Mouse (Mus musculus) limb, embryonic 12.5 days (tissue): ENCODE measurements at regions not wholly inside any gene's neighbourhood (a gene's known extent, or its start where the extent isn't known, plus 50 kb on each side); places are given as distances from the start of the nearest gene placed in this dataset.

Experiments
- ATAC-seq: fragments of 200-750 bp; cut with Nextera tagmentation; 2 replicates; pipeline ENCODE4 v1.8.0; 2017; ENCODE audit warnings: low read depth, moderate TSS enrichment; ENCODE audit not compliant: insufficient number of reproducible peaks, insufficient read depth, low FRiP score, low TSS enrichment
- H3K27ac ChIP-seq: fragments of 300-500 bp; sonication (generic); 2 replicates; pipeline ENCODE4 v1.5.1; 2016; ENCODE audit warnings: mild to moderate bottlenecking, moderate library complexity
- H3K27me3 ChIP-seq: fragments of 300-500 bp; sonication (generic); 2 replicates; pipeline ENCODE4 v1.6.1; 2016; ENCODE audit warnings: mild to moderate bottlenecking, moderate library complexity
- H3K36me3 ChIP-seq: fragments of 300-500 bp; sonication (generic); 2 replicates; pipeline ENCODE4 v1.6.1; 2016; ENCODE audit warnings: mild to moderate bottlenecking, moderate library complexity
- H3K4me1 ChIP-seq: fragments of 300-500 bp; sonication (generic); replicated peaks from 2 replicates; pipeline ENCODE4 v1.6.1; 2016
- H3K4me2 ChIP-seq: fragments of 300-500 bp; sonication (generic); 2 replicates; pipeline ENCODE4 v1.6.1; 2016; ENCODE audit warnings: mild to moderate bottlenecking, moderate library complexity
- H3K4me3 ChIP-seq: fragments of 300-500 bp; sonication (generic); replicated peaks from 2 replicates; pipeline ENCODE4 v1.5.1; 2016; ENCODE audit warnings: mild to moderate bottlenecking
- H3K9ac ChIP-seq: fragments of 300-500 bp; sonication (generic); replicated peaks from 2 replicates; pipeline ENCODE4 v1.6.1; 2016; ENCODE audit warnings: mild to moderate bottlenecking, moderate library complexity
- H3K9me3 ChIP-seq: fragments of 300-500 bp; sonication (generic); 2 replicates; pipeline ENCODE4 v1.6.1; 2016; ENCODE audit warnings: mild to moderate bottlenecking, moderate library complexity
- WGBS: fragments of 180-500 bp; shearing (Covaris S2); methylation state at CpG from one replicate; pipeline ENCODE4 v1.1.7; 2016; 5-methylcytosine and 5-hydroxymethylcytosine counted together

DNA sequence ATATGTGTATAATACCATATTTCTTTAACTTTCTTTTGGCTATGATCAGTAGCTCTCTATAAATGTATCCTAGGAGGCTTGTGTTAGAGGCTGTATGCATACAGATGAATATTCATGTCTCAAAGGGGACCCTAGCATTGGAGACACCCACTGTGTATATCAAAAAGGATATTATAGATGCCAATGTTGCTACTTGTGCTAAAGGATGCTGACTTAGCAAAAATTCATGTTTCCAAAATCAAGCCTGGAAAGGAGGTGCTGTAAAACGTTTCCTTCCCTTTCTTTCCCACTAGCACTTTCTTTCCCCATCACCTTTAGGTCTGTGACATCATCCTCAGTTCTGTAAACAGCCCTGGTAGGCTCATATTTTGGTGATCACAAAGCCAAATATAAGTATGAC, 519.4 kb downstream of the Rnf144a start:
- no peak overlapping the region for H3K4me2 ChIP-seq
- no peaks in the 10 kb centered on the region for H3K9me3 ChIP-seq
- H3K27me3 ChIP-seq = no peaks in the 10 kb centered on the region
- no peak for ATAC-seq
- no peaks in the 10 kb centered on the region for H3K36me3 ChIP-seq
- no peak overlapping the region for H3K4me3 ChIP-seq
- no peak overlapping the region for H3K9ac ChIP-seq
- no peaks in the 10 kb centered on the region; the same call in 1 of the 2 replicates for H3K4me1 ChIP-seq
- WGBS = 71% methylated on average over 1 of the region's 1 CpGs
- no peak overlapping the region for H3K27ac ChIP-seq

DNA sequence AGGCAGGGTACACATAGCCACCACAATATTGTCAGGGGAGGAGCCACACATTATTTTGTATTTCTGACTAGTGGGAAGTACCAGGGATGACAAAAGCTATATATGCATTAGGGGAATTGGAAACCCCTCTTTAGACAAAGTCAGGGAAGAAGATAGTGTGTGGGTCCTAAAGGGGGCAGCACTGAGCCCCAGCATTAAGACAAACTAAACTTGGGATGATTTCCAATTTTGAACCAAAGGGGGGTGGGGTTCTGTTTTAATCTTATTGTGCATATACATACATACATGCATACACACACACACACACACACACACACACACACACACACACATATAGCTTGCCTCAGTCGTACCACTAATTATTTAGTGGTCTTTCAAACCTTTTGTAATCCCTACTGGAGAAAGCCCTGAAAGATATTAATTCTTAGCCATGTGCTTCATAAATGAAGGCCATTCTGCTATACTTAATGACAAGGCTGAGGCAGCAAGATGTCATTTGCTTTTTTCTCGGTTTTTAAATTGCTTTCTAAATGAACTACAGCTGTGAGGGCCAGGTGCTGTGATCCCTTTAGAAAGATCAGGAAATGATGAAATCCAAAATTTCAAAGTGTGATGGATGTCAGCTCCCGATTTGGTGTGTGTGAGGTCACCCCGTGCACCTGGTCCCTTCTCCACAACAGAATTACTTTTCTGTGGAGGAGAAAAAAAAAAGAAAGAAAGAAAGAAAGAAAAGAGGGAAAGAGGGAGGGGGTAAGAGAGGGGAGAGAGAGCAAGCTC, 523.5 kb downstream of the Rnf144a start:
- Histone ChIP-seq H3K36me3 (no peaks in the 10 kb centered on the region), H3K27me3 (no peaks in the 10 kb centered on the region), H3K27ac (no peak overlapping the region), H3K4me3 (no peak overlapping the region), H3K9me3 (no peaks in the 10 kb centered on the region), H3K4me2 (no peak overlapping the region), H3K4me1 (no peaks in the 10 kb centered on the region; the same call in 1 of the 2 replicates), H3K9ac (no peak overlapping the region)
- 0 out of 2 replicates have a peak, but pooled peaks have one; percentile 52 for ATAC-seq
- 9% methylated on average over 4 of the region's 4 CpGs for WGBS

DNA sequence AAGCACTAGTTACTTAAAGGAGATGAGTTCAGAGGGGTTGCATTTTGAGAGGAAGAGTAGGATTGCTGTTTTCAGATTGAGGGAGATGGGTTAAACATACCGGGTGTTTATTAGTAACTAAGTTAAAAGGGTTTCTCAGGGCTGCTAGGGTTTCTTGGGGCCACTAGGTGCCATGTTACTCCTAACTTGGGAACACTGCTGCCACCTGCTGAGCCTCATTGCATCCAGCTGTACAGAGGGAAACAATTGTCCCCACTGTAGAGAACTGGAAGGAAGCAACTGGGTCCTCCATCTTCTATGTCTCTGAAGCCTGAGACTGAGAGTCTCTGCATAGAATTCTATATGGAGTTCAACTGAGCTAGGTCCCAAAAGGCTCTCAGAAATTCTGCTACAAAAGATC, 524.3 kb downstream of the Rnf144a start:
- WGBS = 66% methylated on average over 1 of the region's 1 CpGs
- Histone ChIP-seq H3K27ac (no peak overlapping the region), H3K27me3 (no peaks in the 10 kb centered on the region), H3K4me2 (no peak overlapping the region), H3K4me3 (no peak overlapping the region), H3K36me3 (no peaks in the 10 kb centered on the region), H3K9ac (no peak overlapping the region), H3K4me1 (no peaks in the 10 kb centered on the region; the same call in 1 of the 2 replicates), H3K9me3 (no peaks in the 10 kb centered on the region)
- no peak for ATAC-seq

DNA sequence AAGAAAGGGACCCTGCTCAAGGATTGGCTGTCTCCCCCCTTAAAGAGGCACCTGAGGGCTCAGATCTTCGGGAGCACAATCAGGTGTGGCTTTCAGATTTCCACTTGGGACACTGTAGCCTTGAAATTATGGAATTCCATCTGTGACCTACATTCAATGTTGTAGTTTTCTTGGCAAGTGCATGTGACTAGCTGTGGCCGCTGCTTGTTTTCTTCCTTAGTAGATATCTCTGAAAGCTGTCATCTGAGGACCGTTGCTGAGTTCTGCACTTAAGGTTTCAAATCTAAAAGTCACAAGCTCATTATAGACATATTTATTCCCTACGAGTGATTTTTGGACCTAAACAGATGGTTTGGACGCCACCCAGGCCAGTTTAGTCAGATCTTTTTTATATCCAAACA, 531.3 kb downstream of the Rnf144a start:
- Histone ChIP-seq H3K9me3 (no peaks in the 10 kb centered on the region), H3K4me1 (no peaks in the 10 kb centered on the region), H3K36me3 (no peaks in the 10 kb centered on the region), H3K27ac (no peak overlapping the region), H3K9ac (no peak overlapping the region), H3K4me3 (no peak overlapping the region), H3K27me3 (no peaks in the 10 kb centered on the region), H3K4me2 (no peak overlapping the region)
- 79% methylated on average over 5 of the region's 5 CpGs for WGBS
- no peak for ATAC-seq

DNA sequence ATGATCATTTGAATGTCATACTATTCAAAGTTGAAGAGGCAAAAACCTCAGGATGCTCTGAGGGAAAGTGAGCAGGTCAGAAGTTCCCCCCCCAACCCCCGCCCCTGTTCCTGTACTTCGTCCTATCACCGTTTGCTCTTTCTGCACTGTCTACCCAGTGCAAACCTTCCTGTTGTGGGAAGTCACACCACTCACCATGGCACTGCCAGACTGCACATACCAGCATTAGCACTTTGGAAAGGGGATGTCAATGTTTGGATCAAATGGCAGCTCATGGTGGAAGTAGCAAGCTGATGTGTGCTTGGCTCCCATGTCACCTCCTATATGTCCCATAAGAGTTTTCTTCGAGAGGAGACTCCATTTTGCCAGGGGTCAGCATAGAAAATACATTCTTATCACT, 543.2 kb downstream of the Rnf144a start:
- Histone ChIP-seq H3K27me3 (no peaks in the 10 kb centered on the region), H3K9me3 (no peaks in the 10 kb centered on the region), H3K4me1 (peaks cover 3% of the 10 kb centered on the region; the same call in 1 of the 2 replicates), H3K9ac (no peak overlapping the region), H3K4me3 (no peak overlapping the region), H3K36me3 (no peaks in the 10 kb centered on the region), H3K27ac (no peak overlapping the region), H3K4me2 (no peak overlapping the region)
- 85% methylated on average over 4 of the region's 4 CpGs for WGBS
- no peak for ATAC-seq

DNA sequence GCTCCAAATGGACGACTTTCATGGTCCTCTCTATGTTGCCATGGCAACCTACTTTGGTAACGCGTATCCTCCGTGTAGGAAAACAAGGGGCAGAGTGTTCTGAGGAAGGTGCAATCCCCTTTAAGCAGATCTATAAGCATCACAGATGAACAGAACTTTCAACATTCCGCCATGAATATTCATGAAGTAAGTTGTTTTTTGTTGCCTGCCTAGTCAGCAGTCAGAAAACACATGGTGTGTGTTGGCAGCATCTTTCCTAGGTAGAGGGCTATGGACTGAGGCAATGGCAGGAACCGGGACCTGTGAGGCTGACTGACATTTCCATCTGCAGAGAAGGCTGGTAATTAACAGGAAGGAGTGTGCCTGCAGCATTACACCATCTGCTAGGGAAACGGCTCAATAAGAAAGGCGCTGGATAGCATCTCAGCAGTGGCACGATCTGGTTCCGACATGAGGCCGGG, 544.0 kb downstream of the Rnf144a start:
- no peak overlapping the region for H3K4me2 ChIP-seq
- H3K27ac ChIP-seq = no peak overlapping the region
- 44% methylated on average over 11 of the region's 11 CpGs for WGBS

DNA sequence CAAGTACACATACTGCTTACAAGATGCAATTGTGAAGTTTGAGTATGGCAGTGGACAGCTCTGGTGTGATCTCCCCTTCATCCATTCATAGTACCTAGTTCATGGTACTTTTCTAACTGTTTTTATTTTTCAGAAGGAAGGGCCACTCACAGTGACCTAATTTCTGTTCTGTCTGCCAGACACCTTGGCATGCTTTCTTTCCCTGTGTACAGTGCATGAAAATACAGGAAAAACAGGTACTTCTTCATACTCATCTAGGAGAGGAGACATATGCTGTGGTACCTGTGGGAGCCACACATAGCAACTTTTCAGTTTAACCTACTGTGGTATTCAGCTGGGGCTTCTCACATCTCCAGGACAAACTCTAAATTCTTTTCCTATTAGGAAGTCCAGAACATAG, 545.2 kb downstream of the Rnf144a start:
- no peak overlapping the region for H3K27ac ChIP-seq
- ATAC-seq = no peak
- no peak overlapping the region for H3K4me2 ChIP-seq
- H3K36me3 ChIP-seq = no peaks in the 10 kb centered on the region
- no peak overlapping the region for H3K9ac ChIP-seq
- H3K4me3 ChIP-seq = no peak overlapping the region
- peaks cover 3% of the 10 kb centered on the region; the same call in 1 of the 2 replicates for H3K4me1 ChIP-seq
- no peaks in the 10 kb centered on the region for H3K27me3 ChIP-seq
- H3K9me3 ChIP-seq = no peaks in the 10 kb centered on the region

More for the DNA sequence above, 544.0 kb downstream of the Rnf144a start:
- Histone ChIP-seq H3K9me3 (no peaks in the 10 kb centered on the region), H3K36me3 (no peaks in the 10 kb centered on the region), H3K4me1 (peaks cover 3% of the 10 kb centered on the region; the same call in 1 of the 2 replicates), H3K4me3 (no peak overlapping the region), H3K27me3 (no peaks in the 10 kb centered on the region), H3K9ac (no peak overlapping the region)
- ATAC-seq = no peak

DNA sequence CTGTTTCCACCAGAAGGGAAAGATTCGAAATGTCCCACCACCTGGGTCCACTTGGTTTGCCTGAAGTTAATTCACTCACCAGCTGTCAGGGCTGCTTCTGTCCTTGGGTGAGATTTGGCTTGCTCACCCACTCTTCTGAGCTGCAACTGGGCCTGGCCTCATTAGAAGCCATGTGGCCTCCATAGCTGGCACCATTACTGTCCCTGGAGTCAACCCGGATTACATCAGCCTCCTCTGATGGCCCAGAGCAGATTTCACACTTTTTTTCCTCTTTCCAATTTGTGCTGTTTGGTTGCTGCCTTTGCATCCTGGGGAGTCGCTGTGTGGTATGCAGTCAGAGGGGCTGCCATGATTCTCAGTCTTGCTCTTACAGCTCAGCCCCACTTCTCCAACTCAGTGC, 550.0 kb downstream of the Rnf144a start:
- Histone ChIP-seq H3K9me3 (no peaks in the 10 kb centered on the region), H3K4me1 (no peaks in the 10 kb centered on the region), H3K4me3 (no peak overlapping the region), H3K36me3 (no peaks in the 10 kb centered on the region), H3K27ac (no peak overlapping the region), H3K4me2 (no peak overlapping the region), H3K27me3 (no peaks in the 10 kb centered on the region), H3K9ac (no peak overlapping the region)
- 81% methylated on average over 3 of the region's 3 CpGs for WGBS
- ATAC-seq = no peak

DNA sequence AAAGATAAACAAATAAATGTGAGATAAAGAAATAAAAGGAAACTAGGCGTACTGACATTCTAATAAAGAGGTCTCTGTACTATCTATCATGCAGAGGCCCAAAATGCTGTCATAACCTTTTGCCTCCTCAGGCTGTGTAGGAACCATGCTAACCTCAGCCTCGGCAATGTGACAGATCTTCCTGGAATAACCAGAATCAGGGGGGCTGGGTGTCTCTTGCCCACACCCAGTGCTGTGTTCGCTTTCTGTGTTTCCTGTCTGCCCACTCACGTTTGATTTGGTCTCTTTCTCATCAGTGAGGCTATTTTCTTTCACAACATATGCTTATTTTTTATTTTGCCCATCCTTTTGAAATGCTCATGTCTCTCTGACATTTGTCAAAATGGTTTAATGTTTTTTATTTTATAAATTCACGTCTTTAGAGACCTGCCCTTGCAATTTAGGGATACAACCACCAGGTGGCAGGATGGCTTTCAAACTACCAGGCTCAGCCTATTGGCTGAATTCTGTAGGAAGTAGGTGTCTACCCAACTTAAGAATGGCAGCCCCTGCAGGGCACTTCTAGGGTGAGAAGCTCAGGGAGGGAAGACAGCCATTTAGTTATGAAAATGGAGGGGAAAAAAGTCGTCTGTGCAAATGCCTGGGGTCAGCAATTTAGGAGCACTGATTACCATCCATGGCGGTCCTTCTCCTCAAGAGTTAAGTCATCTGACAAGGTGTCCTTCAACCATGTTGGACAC, 550.8 kb downstream of the Rnf144a start:
- no peak overlapping the region for H3K4me3 ChIP-seq
- no peak overlapping the region for H3K4me2 ChIP-seq
- no peak for ATAC-seq
- no peaks in the 10 kb centered on the region for H3K36me3 ChIP-seq
- 76% methylated on average over 7 of the region's 7 CpGs for WGBS
- H3K9ac ChIP-seq = no peak overlapping the region
- no peaks in the 10 kb centered on the region for H3K27me3 ChIP-seq
- H3K9me3 ChIP-seq = no peaks in the 10 kb centered on the region
- H3K4me1 ChIP-seq = no peaks in the 10 kb centered on the region
- H3K27ac ChIP-seq = no peak overlapping the region

DNA sequence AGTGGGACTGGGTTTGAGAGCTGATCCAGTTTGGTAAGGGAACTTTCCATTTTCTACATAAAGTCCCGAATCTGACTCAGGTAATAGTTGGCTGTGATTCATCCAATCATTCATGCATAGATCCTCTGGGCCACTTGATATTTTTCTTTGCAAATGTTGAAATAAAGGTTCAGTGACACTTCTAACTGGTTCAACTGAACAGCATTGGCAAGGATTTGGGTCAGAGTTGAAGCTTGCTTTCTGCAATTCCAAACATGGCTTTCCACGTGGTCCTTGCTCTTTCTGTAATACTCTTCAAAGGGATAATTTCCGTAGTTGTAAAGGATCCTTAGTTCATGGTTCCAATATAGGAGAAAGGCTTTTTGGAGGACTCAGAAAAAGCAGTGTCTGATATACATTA, 554.0 kb downstream of the Rnf144a start:
- Histone ChIP-seq H3K9me3 (no peaks in the 10 kb centered on the region), H3K4me1 (peaks cover 4% of the 10 kb centered on the region; the same call in 1 of the 2 replicates), H3K27me3 (no peaks in the 10 kb centered on the region), H3K9ac (no peak overlapping the region), H3K4me2 (no peak overlapping the region), H3K36me3 (no peaks in the 10 kb centered on the region), H3K4me3 (no peak overlapping the region), H3K27ac (no peak overlapping the region)
- WGBS = 81% methylated on average over 3 of the region's 3 CpGs
- no peak for ATAC-seq

DNA sequence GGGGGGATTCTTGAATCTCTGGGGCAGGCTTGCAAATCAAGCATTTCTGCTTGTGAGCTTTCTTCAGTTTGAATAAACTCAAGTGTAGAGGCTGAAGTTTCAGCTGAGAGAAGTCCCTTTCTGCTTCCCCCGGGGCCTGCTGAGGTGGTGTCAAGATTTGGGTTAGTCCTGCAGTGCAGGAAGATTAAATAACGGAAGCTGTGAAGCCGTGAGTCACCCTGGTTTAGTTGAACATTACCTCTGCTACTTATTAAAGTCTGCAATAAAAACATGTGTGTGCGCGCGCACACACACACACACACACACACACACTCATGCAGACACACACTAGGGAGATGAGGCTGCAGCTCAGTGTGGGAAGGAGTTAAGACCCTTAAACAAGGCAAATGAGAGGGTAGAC, 556.7 kb downstream of the Rnf144a start:
- no peak overlapping the region for H3K27ac ChIP-seq

More for the DNA sequence above, 556.7 kb downstream of the Rnf144a start:
- Histone ChIP-seq H3K36me3 (no peaks in the 10 kb centered on the region), H3K4me2 (no peak overlapping the region), H3K9ac (no peak overlapping the region), H3K9me3 (no peaks in the 10 kb centered on the region), H3K4me3 (no peak overlapping the region), H3K4me1 (peaks cover 4% of the 10 kb centered on the region; the same call in 1 of the 2 replicates), H3K27me3 (no peaks in the 10 kb centered on the region)
- WGBS = 58% methylated on average over 6 of the region's 6 CpGs
- ATAC-seq = no peak
